Mouse (Mus musculus) embryonic facial prominence, embryonic 10.5 days (tissue): ENCODE results near the gene Hectd4. TPM values are rescaled to one million over a fixed set of nuclear protein-coding genes. Genes with fewer than 3 reads are reported as not detected.
"Not testable (repeated sequence)": the region's sequence is repeated elsewhere in the genome, so short reads cannot be mapped to it uniquely, and the experiment has no call there.

Experiments used
- DNase-seq: peaks from one replicate; pipeline ENCODE4 v3.0.0-alpha.2; 2017; ENCODE audit warnings: low spot score
- H3K27ac ChIP-seq: fragments of 300-500 bp; sonication (generic); replicated peaks from 2 replicates; pipeline ENCODE4 v1.5.1; 2016; ENCODE audit warnings: mild to moderate bottlenecking
- H3K27me3 ChIP-seq: fragments of 300-500 bp; sonication (generic); replicated peaks from 2 replicates; pipeline ENCODE4 v1.6.1; 2016; ENCODE audit warnings: low read depth, mild to moderate bottlenecking; ENCODE audit not compliant: poor library complexity, severe bottlenecking
- H3K36me3 ChIP-seq: fragments of 300-500 bp; sonication (generic); replicated peaks from 2 replicates; pipeline ENCODE4 v1.6.1; 2016; ENCODE audit warnings: mild to moderate bottlenecking, moderate library complexity
- H3K4me1 ChIP-seq: fragments of 300-500 bp; sonication (generic); 2 replicates; pipeline ENCODE4 v1.6.1; 2016
- H3K4me3 ChIP-seq: fragments of 300-500 bp; sonication (generic); 2 replicates; pipeline ENCODE4 v1.5.1; 2016; ENCODE audit warnings: mild to moderate bottlenecking, moderate library complexity
- H3K9me3 ChIP-seq: fragments of 300-500 bp; sonication (generic); 2 replicates; pipeline ENCODE4 v1.6.1; 2016; ENCODE audit warnings: mild to moderate bottlenecking
- WGBS: fragments of 180-500 bp; shearing (Covaris S2); methylation state at CpG from one replicate; pipeline ENCODE4 v1.1.7; 2016; 5-methylcytosine and 5-hydroxymethylcytosine counted together
- polyA plus RNA-seq: library from polyadenylated mRNA; unstranded; fragments of >200 nt; fragmentation: Nextera tagmentation; extraction: Ambion mirVana; gene quantifications from 2 replicates; pipeline ENCODE4 v1.2.1, GENCODE M21; 2016

Gene Hectd4
- polyA plus RNA-seq, 1 experiment from 2014 or later = 4.4 TPM

DNA sequence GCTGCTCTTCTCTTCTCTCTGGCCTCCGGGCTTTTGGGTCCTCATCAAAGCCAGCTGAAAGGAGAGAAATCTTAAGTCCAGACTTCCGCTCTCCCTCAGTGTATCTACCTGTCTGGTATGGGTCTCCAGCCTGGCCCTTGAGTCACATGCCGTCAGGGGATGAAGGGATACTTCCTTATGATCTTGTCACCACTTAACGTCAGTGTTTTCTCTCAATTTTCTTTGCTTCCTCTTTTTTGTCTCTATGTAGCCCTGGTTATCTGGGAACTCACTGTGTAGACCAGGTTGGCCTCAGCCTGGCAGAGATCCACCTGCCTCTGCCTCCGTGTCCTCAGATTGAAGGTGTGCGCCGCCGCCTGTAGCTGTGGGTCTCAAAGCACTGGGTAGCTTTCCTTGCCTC, 124.0 kb downstream of the Hectd4 start:
- H3K4me3 ChIP-seq = no peak overlapping the region
- peaks cover 85% of the 10 kb centered on the region for H3K36me3 ChIP-seq
- H3K4me1 ChIP-seq = peaks cover 31% of the 10 kb centered on the region
- H3K27me3 ChIP-seq = no peaks in the 10 kb centered on the region
- DNase-seq = no peak
- 93% methylated on average over 8 of the region's 8 CpGs for WGBS
- no peaks in the 10 kb centered on the region for H3K9me3 ChIP-seq
- H3K27ac ChIP-seq = no peak overlapping the region

DNA sequence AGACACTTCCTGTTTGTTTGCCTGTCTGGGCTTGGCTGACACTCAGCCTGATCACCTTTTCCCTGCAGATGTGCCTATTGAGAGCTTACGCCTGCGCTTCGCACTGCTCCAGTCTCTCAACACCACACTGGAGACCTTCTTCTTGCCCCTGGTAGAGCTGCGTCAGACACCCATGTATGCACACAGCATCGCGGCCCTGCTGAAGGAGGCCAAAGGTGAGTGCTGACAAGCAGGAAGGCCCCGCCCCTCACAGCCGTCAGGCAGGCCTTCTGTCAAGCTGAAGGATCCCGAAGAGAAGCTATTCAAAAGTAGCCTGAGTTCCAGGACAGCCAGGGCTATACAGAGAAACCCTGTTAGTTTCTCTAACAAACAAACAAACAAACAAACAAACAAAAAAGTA, 139.2 kb downstream of the Hectd4 start:
- Histone ChIP-seq H3K4me1 (peaks cover 4% of the 10 kb centered on the region; the same call in 1 of the 2 replicates), H3K9me3 (no peaks in the 10 kb centered on the region), H3K27me3 (no peaks in the 10 kb centered on the region), H3K36me3 (peaks cover 100% of the 10 kb centered on the region), H3K4me3 (no peak overlapping the region), H3K27ac (no peak overlapping the region)
- DNase-seq = no peak
- WGBS = 73% methylated on average over 9 of the region's 9 CpGs

- WGBS = 87% methylated on average over 5 of the region's 5 CpGs
- Histone ChIP-seq H3K36me3 (peaks cover 99% of the 10 kb centered on the region), H3K4me3 (no peak overlapping the region), H3K4me1 (peaks cover 4% of the 10 kb centered on the region; the same call in 1 of the 2 replicates), H3K9me3 (no peaks in the 10 kb centered on the region), H3K27ac (no peak overlapping the region), H3K27me3 (no peaks in the 10 kb centered on the region)
- DNase-seq = no peak
These were observed 141.7 kb downstream of the Hectd4 start for GRCm38 (mm10) chr5:121361696-121362095.

DNA sequence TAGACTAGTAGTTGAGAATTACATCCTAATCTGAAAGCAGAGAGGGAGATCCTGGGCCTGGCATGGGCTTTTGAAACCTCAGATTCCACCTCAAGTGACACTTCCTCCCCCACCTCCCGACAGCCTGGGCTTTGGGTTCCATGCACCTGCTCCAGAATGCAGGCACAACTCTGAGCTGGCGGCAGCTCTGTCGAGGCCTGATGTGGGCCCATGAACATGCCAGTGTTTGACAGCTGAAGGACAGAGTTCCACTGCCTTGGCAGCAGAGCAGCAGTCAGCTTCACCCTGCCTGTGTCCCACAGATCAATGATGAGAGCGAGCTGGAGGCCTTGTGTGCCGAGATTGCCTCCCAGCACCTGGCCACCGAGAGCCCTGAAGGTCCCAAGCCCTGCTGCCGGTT, 143.4 kb downstream of the Hectd4 start:
- H3K36me3 ChIP-seq = peaks cover 99% of the 10 kb centered on the region

DNA sequence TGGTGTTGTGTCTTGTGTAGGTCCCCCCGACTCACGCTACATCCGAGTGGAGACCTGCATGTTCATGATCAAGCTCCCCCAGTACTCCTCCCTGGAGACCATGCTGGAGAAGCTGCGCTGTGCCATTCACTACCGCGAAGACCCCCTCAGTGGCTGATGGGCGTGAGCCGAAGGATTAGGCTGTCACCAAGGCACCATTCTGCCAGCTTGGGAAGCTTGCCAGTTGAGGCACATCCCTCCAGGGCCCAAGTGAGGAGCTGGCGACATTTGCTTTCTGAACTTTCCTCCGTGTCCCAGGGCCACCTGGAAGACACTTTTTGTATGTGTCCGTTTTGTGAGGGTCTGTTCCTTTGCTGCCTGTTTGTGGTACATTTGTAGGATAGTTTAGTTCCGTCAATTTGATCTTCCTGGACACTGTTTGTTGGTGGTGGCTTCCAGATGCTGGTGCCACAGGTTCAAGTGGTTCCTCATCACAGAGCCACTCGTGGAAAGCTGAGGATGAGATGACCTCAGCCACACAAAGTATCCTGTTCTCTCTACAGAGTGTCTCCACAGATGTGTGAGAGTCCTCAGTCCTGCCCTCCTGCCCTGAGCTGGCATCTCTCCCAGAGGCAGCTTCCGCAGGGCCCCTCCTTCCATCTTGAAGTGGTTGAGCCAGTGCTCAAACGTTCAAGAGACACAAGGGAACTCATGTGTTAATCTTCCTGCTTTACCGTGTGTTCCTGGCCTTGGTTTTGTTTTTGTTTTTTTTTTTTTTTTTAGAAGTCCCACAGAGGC, 146.6 kb downstream of the Hectd4 start:
- Histone ChIP-seq H3K27ac (no peak overlapping the region), H3K4me1 (peaks cover 4% of the 10 kb centered on the region; the same call in 1 of the 2 replicates), H3K27me3 (no peaks in the 10 kb centered on the region), H3K9me3 (no peaks in the 10 kb centered on the region), H3K36me3 (peaks cover 97% of the 10 kb centered on the region), H3K4me3 (no peak overlapping the region)
- WGBS = 89% methylated on average over 16 of the region's 16 CpGs
- DNase-seq = no peak

More for the DNA sequence above, 143.4 kb downstream of the Hectd4 start:
- Histone ChIP-seq H3K27ac (no peak overlapping the region), H3K4me3 (no peak overlapping the region), H3K9me3 (no peaks in the 10 kb centered on the region), H3K27me3 (no peaks in the 10 kb centered on the region), H3K4me1 (peaks cover 4% of the 10 kb centered on the region; the same call in 1 of the 2 replicates)
- DNase-seq = no peak
- 90% methylated on average over 7 of the region's 7 CpGs for WGBS

DNA sequence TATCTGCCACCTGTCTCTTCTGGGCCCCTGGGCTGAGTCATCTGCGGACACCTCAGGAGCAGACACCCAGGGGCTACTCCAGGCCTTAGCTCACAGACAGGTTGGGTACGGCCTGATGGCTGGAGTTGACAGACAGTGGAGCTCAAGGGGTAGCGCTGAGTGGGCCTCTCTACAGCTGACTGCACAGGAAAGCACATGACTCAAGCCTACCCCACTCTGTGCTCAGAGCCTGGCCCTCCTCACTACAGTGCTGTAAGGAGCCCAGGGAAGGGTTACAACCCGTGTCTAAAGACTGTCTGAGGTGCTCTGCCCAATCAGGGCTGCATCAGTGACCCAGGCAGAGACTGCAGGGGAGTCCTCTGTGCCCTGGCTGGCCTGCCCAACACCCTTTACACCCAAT, 147.2 kb downstream of the Hectd4 start:
- Histone ChIP-seq H3K9me3 (no peaks in the 10 kb centered on the region), H3K27ac (no peak overlapping the region), H3K27me3 (no peaks in the 10 kb centered on the region), H3K4me3 (no peak overlapping the region), H3K4me1 (no peaks in the 10 kb centered on the region), H3K36me3 (peaks cover 97% of the 10 kb centered on the region)
- DNase-seq = no peak
- WGBS = 88% methylated on average over 4 of the region's 4 CpGs

DNA sequence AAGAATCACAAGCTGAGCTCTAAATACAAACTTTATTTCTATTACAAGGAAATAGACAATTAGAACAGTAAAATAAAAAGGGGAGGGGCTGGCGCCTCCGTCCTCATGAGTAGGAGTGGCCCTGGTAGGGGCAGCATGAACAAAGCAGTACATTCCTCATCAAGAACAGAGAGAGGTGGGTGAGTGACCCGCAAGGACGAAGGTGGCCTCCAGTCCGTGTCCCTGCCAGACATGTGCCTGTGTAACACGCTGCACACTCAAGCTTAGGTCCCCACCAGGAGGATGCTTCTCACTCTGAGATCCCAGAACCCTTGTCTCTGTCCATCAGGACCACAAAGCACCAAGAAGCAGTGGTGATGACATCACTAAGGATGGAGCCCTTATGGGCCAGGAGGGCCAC, 151.7 kb downstream of the Hectd4 start:
- no peak overlapping the region for H3K4me3 ChIP-seq
- no peak for DNase-seq
- no peaks in the 10 kb centered on the region for H3K4me1 ChIP-seq
- H3K36me3 ChIP-seq = peaks cover 96% of the 10 kb centered on the region
- no peaks in the 10 kb centered on the region for H3K9me3 ChIP-seq
- H3K27ac ChIP-seq = no peak overlapping the region
- 93% methylated on average over 6 of the region's 6 CpGs for WGBS
- H3K27me3 ChIP-seq = no peaks in the 10 kb centered on the region

DNA sequence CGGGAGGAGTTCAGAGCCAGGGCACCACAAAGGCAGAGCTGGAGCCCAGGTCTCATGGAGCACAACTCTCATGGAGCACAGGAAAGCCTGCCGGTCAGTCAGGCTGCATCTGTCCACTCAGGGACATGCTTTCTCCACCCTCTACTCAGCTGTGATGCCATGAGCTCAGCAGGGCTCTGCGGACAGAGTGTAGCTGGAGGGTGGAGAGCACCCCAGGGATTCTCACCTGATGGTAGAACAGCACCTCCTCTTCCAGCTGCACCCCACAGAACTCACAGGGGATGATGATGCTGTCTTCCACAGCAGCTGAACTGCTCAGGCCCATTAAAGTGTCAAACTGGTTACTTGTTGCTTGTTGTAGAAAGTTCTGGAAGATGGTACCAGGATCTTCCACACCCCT, 154.8 kb downstream of the Hectd4 start:
- no peaks in the 10 kb centered on the region for H3K9me3 ChIP-seq
- H3K4me3 ChIP-seq = no peak overlapping the region
- H3K27me3 ChIP-seq = no peaks in the 10 kb centered on the region
- no peaks in the 10 kb centered on the region for H3K4me1 ChIP-seq
- WGBS = 87% methylated on average over 3 of the region's 3 CpGs
- peaks cover 95% of the 10 kb centered on the region for H3K36me3 ChIP-seq
- H3K27ac ChIP-seq = no peak overlapping the region
- DNase-seq = no peak

DNA sequence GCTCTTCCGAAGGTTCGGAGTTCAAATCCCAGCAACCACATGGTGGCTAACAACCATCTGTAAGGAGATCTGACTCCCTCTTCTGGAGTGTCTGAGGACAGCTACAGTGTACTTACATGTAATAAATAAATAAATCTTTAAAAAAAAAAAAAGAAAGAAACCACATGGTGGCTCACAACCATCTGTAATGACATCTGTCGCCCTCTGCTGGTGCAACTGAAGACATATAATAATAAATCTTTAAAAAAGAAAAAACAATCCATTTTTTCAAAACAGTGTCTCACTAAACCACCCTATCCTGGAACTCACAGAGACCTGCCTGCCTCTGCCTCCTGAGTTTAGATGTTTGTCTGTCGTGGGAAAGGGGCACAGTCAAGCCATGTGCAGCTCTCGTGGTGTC, 157.0 kb downstream of the Hectd4 start:
- 79% methylated on average over 5 of the region's 5 CpGs for WGBS
- H3K4me1 ChIP-seq, H3K27ac ChIP-seq, H3K4me3 ChIP-seq, H3K27me3 ChIP-seq, DNase-seq, H3K9me3 ChIP-seq: not testable (repeated sequence)
- peaks cover 98% of the 10 kb centered on the region for H3K36me3 ChIP-seq

GRCm38 (mm10) chr5:121378678-121379256, 158.7 kb downstream of the Hectd4 start:
- Histone ChIP-seq H3K36me3 (peaks cover 95% of the 10 kb centered on the region), H3K9me3 (peaks cover 6% of the 10 kb centered on the region; the same call in 1 of the 2 replicates), H3K27ac (no peak overlapping the region), H3K4me1 (no peaks in the 10 kb centered on the region; the same call in 1 of the 2 replicates), H3K27me3 (no peaks in the 10 kb centered on the region), H3K4me3 (no peak overlapping the region)
- DNase-seq = no peak
- WGBS = 92% methylated on average over 13 of the region's 13 CpGs

- peak; percentile 31 for DNase-seq
- Histone ChIP-seq H3K27me3 (no peaks in the 10 kb centered on the region), H3K9me3 (peaks cover 6% of the 10 kb centered on the region; the same call in 1 of the 2 replicates), H3K4me3 (no peak overlapping the region), H3K4me1 (peaks cover 6% of the 10 kb centered on the region), H3K27ac (no peak overlapping the region), H3K36me3 (peaks cover 78% of the 10 kb centered on the region)
- 93% methylated on average over 2 of the region's 2 CpGs for WGBS
These were observed 160.7 kb downstream of the Hectd4 start for GRCm38 (mm10) chr5:121380692-121381091.

DNA sequence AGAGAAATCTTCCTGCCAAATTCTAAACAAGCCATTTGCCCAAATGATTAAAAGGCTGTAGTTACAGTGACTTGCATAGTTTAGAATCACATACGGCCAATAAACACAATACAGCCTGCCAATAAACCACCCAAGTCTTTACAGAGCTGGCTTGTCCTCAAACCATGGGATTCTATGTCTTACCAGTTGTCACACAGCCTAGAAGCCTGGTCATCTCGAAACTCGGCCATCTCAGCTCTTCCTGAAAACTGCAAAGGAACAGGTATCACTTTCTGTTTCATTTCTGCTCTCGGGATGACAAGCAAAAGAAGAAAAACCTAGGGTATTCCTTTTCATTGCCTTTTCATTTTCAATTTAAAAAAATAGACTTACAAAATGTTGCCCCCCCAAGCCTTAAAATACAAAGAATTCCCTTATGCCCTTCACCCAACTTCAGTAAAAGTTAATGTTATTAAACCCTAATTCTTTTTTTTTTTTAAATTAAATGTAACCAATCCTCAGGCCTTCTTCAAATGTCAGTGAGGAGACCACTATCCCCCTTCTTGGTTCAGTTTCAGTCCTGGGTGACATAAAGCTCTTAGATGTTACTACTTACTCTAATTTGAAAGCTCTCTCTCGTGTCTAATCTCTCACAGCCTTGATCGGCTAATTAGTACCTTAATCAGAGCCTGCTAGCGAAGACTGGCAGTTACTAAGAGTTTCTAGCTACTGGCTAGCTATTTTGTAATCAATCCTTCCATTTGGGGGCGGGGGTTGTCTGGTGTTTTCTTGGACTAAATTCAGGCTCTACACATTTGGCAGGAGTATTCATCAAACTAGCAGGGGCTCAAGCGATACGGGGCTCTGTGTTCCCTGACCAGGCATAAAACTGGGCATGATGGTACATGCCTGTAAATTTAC, 164.1 kb downstream of the Hectd4 start:
- WGBS = 65% methylated on average over 10 of the region's 10 CpGs
- H3K4me3 ChIP-seq = peak overlapping the region; percentile 85
- H3K27ac ChIP-seq = no peak overlapping the region
- H3K4me1 ChIP-seq = peaks cover 24% of the 10 kb centered on the region
- DNase-seq = no peak
- peaks cover 6% of the 10 kb centered on the region; the same call in 1 of the 2 replicates for H3K9me3 ChIP-seq
- peaks cover 14% of the 10 kb centered on the region; the same call in 1 of the 2 replicates for H3K27me3 ChIP-seq
- H3K36me3 ChIP-seq = peaks cover 44% of the 10 kb centered on the region
